Mouse (Mus musculus) embryonic facial prominence, embryonic 11.5 days (tissue): ENCODE results near the gene Gm3383. TPM values are rescaled to one million over a fixed set of nuclear protein-coding genes. Genes with fewer than 3 reads are reported as not detected.

Experiments used
- polyA plus RNA-seq: library from polyadenylated mRNA; unstranded; fragments of >200 nt; fragmentation: Nextera tagmentation; extraction: Ambion mirVana; gene quantifications from 2 replicates; pipeline ENCODE4 v1.2.1, GENCODE M21; 2014

The Gm3383 gene
- polyA plus RNA-seq, 1 experiment from 2014 or later: 1.7 TPM

Other genes starting within 250 kb of the Gm3383 start
- gene Gm8265, start 175.0 kb downstream of the Gm3383 start, polyA plus RNA-seq: not detected in 2 replicates
- gene Gm9603, start 120.5 kb downstream of the Gm3383 start, polyA plus RNA-seq: not detected in 2 replicates
- 0.17 and 0.46 TPM in 2 replicates for gene Gm3373, start 66.4 kb downstream of the Gm3383 start, polyA plus RNA-seq
- gene Gm3424, start 22.3 kb upstream of the Gm3383 start, polyA plus RNA-seq: not detected in 2 replicates
- 0.17 and 0.39 TPM in 2 replicates for gene Gm8237, start 72.4 kb upstream of the Gm3383 start, polyA plus RNA-seq
- gene Gm3248, start 153.8 kb upstream of the Gm3383 start, polyA plus RNA-seq: 0.52 and 0.99 TPM in 2 replicates
- gene Gm3453, start 171.2 kb upstream of the Gm3383 start, polyA plus RNA-seq: not detected in 2 replicates